Mouse (Mus musculus) spleen, adult 2 months (tissue): ENCODE measurements around the gene Fkbp9.

ENCODE experiments used
- CTCF ChIP-seq: fragments of 200-500 bp; IDR thresholded peaks from 2 replicates; pipeline ENCODE4 v1.5.1; 2011; ENCODE audit warnings: mild to moderate bottlenecking, inconsistent platforms; ENCODE audit not compliant: insufficient read depth, insufficient read length, insufficient replicate concordance; ENCODE audit errors: extremely low read depth
- POLR2A ChIP-seq: fragments of 200-500 bp; IDR thresholded peaks from 2 replicates; pipeline ENCODE4 v1.6.1; 2011; ENCODE audit warnings: low read depth, low read length, inconsistent platforms

DNA sequence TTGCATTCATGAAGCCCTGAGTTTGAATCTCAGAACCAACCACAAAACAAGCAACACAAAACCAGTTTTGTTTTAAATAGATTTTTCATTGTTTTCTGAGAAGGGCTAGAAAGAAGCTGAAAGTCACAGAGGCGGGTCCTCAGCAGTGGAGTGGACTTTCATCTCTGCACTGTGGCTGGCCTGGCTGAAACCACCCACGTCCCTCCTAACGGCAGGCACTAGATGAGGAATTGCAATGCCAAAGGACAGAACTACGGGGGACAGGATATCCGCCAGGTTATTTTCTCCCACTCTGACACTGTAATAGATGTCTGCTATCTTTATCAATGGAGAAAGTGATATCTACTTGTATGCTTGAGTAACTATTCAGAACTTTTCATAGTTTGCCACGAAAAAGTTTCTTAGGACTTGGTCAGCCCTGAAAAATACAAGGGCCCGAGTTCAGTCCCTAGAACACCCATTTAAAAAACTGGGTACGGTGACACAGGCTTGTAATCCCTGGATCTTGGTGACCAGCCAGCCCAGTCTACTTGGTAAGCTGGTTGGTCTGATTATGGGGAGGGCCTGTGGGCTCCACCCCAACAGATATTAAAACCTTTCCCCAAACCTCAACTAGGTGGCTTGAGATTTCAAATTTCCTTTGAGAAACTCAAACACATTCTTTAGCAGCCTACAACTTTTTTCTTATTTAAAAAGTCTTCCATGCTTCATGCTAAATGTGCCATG, 74.4 kb downstream of the Fkbp9 start:
- TF ChIP-seq CTCF (no peak), POLR2A (no peak)
